Mouse (Mus musculus) lung, embryonic 16.5 days (tissue): ENCODE data around the gene Limch1. TPM values are rescaled to one million over a fixed set of nuclear protein-coding genes. Genes with fewer than 3 reads are reported as not detected.
A peak's percentile ranks its signal among the peaks of the same experiment; 100 is the strongest.

Experiments
- ATAC-seq: fragments of 200-750 bp; cut with Nextera tagmentation; 2 replicates; pipeline ENCODE4 v1.8.0; 2017; ENCODE audit warnings: low read depth, mild to moderate bottlenecking, moderate library complexity
- H3K27ac ChIP-seq: fragments of 300-500 bp; sonication (generic); 2 replicates; pipeline ENCODE4 v1.5.1; 2014; ENCODE audit warnings: mild to moderate bottlenecking, control low read depth, low read length
- H3K27me3 ChIP-seq: fragments of 300-500 bp; sonication (generic); 2 replicates; pipeline ENCODE4 v1.6.1; 2014; ENCODE audit warnings: low read depth, low read length, mixed read lengths; ENCODE audit not compliant: control insufficient read depth, insufficient read depth
- H3K36me3 ChIP-seq: fragments of 300-500 bp; sonication (generic); 2 replicates; pipeline ENCODE4 v1.6.1; 2014; ENCODE audit warnings: low read length; ENCODE audit not compliant: control insufficient read depth, insufficient read depth
- H3K4me1 ChIP-seq: fragments of 300-500 bp; sonication (generic); replicated peaks from 2 replicates; pipeline ENCODE4 v1.6.1; 2014; ENCODE audit warnings: low read length, mixed read lengths; ENCODE audit not compliant: control insufficient read depth, insufficient read depth
- H3K4me2 ChIP-seq: fragments of 300-500 bp; sonication (generic); 2 replicates; pipeline ENCODE4 v1.6.1; 2014; ENCODE audit warnings: low read depth, low read length, control low read depth
- H3K4me3 ChIP-seq: fragments of 300-500 bp; sonication (generic); 2 replicates; pipeline ENCODE4 v1.5.1; 2014; ENCODE audit warnings: mild to moderate bottlenecking, low read length, control low read depth
- H3K9ac ChIP-seq: fragments of 300-500 bp; sonication (generic); 2 replicates; pipeline ENCODE4 v1.6.1; 2014; ENCODE audit warnings: low read length, control low read depth
- H3K9me3 ChIP-seq: fragments of 300-500 bp; sonication (generic); 2 replicates; pipeline ENCODE4 v1.6.1; 2016; ENCODE audit warnings: low read length; ENCODE audit not compliant: control insufficient read depth
- WGBS: fragments of 180-500 bp; shearing (Covaris S2); extraction: QIAGEN DNeasy Blood & Tissue Kit; methylation state at CpG from one replicate; pipeline ENCODE4 v1.1.7; 2014; 5-methylcytosine and 5-hydroxymethylcytosine counted together
- polyA plus RNA-seq: library from polyadenylated mRNA; unstranded; fragments of >200 nt; fragmentation: Nextera tagmentation; extraction: Ambion mirVana; gene quantifications from 2 replicates; pipeline ENCODE4 v1.2.1, GENCODE M21; 2015

The Limch1 gene
- polyA plus RNA-seq, 1 experiment from 2014 or later, result 97.4 TPM

- 1% methylated on average over 25 of the region's 28 CpGs for WGBS
- H3K9me3 ChIP-seq, result no peaks in the 10 kb centered on the region
- H3K27me3 ChIP-seq, result peaks cover 86% of the 10 kb centered on the region
- peak overlapping the region; percentile 51 for H3K4me2 ChIP-seq
- peak; percentile 20; the same call in 1 of the 2 replicates for ATAC-seq
- no peak overlapping the region for H3K27ac ChIP-seq
- peaks cover 5% of the 10 kb centered on the region for H3K4me1 ChIP-seq
- H3K4me3 ChIP-seq, result peak overlapping the region; percentile 41
- no peaks in the 10 kb centered on the region for H3K36me3 ChIP-seq
- H3K9ac ChIP-seq, result no peak overlapping the region
Observed at GRCm38 (mm10) chr5:67096378-67096771, 350.7 kb downstream of the Limch1 start.

DNA sequence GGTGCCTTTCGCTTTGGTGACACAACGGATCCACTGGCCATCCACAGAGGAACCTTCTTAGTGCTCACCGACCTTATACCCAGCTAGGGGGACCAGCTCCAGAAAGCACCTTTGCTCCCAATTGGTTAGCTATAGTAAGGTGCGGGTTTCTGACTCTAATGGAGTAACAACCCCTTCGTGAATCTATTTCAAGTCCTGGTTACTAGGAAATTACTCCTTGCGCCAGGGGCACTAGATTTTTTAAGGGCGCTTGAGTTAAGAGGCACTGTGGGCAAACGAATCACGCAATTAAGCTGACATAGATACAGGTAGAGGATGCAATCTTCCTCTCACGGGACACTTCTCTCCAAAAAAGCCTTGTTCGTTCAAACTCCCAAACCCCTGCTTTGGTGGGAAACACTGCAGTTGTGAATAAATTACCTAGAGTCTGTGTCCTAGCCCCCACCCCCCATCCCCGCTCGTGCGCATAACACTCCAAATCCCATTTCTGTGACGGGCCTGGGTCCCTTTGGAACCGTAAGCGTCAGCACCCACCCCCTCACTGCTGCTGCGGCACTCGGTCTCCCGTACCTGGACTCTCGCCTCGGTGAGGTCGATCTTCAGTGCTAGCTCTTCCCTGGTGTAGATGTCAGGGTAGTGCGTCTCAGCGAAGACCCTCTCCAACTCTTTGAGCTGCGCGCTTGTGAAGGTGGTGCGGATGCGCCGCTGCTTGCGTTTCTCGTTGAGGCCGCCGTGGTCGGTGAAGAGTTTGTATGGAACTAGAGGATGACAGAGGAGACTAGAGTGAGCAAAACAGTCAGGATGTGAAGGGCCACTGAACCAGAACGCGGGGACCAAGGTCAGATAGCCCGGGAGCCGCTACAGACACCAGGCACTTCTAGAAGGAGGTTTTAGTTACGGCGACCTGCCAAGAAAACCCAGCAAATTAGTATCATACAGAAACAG lies 351.8 kb downstream of the Limch1 start:
- Histone ChIP-seq H3K4me3 (no peak overlapping the region), H3K27ac (no peak overlapping the region), H3K27me3 (peaks cover 87% of the 10 kb centered on the region), H3K9ac (no peak overlapping the region), H3K4me1 (peaks cover 5% of the 10 kb centered on the region), H3K9me3 (no peaks in the 10 kb centered on the region), H3K4me2 (no peak overlapping the region), H3K36me3 (no peaks in the 10 kb centered on the region)
- 2% methylated on average over 41 of the region's 41 CpGs for WGBS
- no peak for ATAC-seq

- Histone ChIP-seq H3K4me2 (no peak overlapping the region), H3K9ac (no peak overlapping the region), H3K9me3 (no peaks in the 10 kb centered on the region), H3K4me1 (peaks cover 5% of the 10 kb centered on the region), H3K4me3 (no peak overlapping the region), H3K36me3 (no peaks in the 10 kb centered on the region), H3K27me3 (peaks cover 87% of the 10 kb centered on the region), H3K27ac (no peak overlapping the region)
- WGBS, result 2% methylated on average over 23 of the region's 23 CpGs
- no peak for ATAC-seq
Observed at GRCm38 (mm10) chr5:67098051-67098732, 352.6 kb downstream of the Limch1 start.

DNA sequence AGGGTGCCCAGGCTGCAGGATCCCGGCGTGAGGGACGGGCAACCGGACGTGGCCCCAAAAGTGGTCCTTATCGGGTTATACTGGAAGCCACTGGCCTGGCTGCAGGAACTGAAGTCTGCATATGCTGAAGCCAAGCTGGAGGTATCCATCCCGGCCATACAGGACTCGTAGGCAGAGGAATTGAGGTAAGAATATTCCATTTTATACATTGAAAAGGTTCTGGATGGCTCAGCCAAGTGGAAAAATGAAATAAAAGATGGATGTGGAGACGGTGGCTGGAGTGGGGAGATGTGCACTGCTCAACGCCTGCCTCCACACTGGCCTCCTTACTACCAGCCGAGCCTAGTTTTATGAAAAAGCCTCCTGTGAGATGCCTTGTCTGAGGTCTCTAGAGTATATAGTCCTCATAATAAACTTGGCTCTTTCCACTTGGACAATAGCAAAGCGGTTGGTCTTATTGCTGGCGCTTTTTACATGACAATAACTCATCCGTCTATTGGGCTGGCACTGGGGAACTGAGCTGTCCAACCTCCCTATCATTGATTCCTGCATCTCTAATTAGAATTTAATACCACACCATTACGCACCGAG lies 353.2 kb downstream of the Limch1 start, which contains the start of gene Phox2b:
TSS of gene Phox2b (minus strand) at position 569 of the 591 bp plus-strand sequence.
- 4% methylated on average over 16 of the region's 16 CpGs for WGBS
- no peak within 1 kb of the TSS for H3K27ac ChIP-seq
- peaks cover 87% of the 10 kb centered on the region for H3K27me3 ChIP-seq
- H3K9me3 ChIP-seq, result no peaks in the 10 kb centered on the region
- ATAC-seq, result no peak
- no peak within 1 kb of the TSS for H3K9ac ChIP-seq
- H3K4me1 ChIP-seq, result peaks cover 5% of the 10 kb centered on the region
- H3K36me3 ChIP-seq, result no peaks in the 10 kb centered on the region
- no peak within 1 kb of the TSS for H3K4me2 ChIP-seq
- H3K4me3 ChIP-seq, result no peak within 1 kb of the TSS

DNA sequence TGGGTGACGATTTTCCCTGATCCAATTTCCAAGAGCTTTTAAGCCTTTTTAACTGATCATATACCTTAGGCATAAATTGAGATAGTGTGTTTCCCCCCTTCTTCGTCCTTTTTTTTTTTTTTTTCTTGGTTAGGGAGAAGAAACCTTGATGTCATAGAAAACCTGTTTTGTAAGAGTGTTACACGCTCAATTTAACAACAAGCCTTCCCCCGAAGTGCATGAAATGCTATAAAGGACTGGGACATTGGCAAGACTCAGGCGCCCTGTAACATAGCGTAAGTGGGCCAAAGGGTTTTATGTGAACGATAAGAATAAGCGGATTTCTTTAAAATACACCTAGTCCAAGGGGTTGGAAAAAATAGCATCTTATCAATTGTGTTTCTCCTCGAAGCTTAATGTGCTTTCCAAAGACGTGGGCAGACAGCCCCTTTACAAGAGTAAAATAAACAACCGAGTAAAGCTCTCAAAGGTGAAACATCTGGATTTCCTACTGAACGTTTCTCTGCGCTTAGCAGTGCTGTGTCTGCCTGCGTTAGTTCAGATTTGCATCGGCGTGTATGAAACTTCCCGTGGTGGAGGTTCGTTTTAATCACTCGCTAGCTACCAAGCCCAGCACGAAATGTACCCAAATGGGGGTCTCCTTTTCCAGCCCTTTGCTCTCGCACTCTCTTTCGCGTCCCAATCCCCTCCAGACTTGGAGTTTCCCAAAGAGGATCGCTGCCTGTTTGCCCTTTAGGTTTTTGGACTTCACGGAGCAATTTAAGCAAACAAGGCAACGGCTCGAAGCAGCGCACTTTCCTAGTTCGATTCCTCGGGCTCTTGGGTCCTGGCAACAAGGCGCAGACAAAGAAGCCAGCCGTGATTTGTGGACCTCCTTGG lies 354.0 kb downstream of the Limch1 start:
- ATAC-seq, result no peak
- Histone ChIP-seq H3K9me3 (no peaks in the 10 kb centered on the region), H3K27ac (no peak overlapping the region), H3K4me2 (no peak overlapping the region), H3K4me1 (peaks cover 5% of the 10 kb centered on the region), H3K27me3 (peaks cover 91% of the 10 kb centered on the region), H3K9ac (no peak overlapping the region), H3K36me3 (no peaks in the 10 kb centered on the region), H3K4me3 (no peak overlapping the region)
- WGBS, result 2% methylated on average over 32 of the region's 32 CpGs

- ATAC-seq, result no peak
- no peaks in the 10 kb centered on the region for H3K9me3 ChIP-seq
- WGBS, result 2% methylated on average over 34 of the region's 34 CpGs
- H3K36me3 ChIP-seq, result no peaks in the 10 kb centered on the region
- no peak overlapping the region for H3K4me2 ChIP-seq
- H3K4me3 ChIP-seq, result no peak overlapping the region
- peaks cover 5% of the 10 kb centered on the region for H3K4me1 ChIP-seq
- H3K27ac ChIP-seq, result no peak overlapping the region
- peaks cover 87% of the 10 kb centered on the region for H3K27me3 ChIP-seq
- H3K9ac ChIP-seq, result no peak overlapping the region
Observed at GRCm38 (mm10) chr5:67100564-67101394, 355.2 kb downstream of the Limch1 start.

DNA sequence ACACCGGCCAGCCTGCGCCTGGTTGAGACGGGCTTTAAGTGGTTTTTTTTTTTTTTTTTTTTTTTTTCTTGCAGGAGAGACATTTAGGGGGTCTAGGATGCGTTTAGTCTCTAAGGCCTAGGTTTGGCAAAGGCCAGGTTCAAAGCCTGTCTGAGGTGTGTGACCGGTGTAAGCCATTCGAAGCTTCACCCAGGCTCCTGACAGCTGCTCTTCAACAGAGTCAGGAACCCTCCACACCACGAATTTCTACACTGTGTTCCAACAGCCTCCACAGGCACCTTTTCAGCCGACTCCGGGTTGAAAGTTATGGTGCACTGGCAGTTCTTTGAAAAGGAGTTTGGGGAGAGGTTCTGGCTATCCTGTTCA lies 355.8 kb downstream of the Limch1 start:
- peaks cover 81% of the 10 kb centered on the region for H3K27me3 ChIP-seq
- no peak overlapping the region for H3K27ac ChIP-seq
- H3K4me3 ChIP-seq, result no peak overlapping the region
- no peak overlapping the region for H3K9ac ChIP-seq
- no peaks in the 10 kb centered on the region for H3K9me3 ChIP-seq
- 3% methylated on average over 9 of the region's 9 CpGs for WGBS
- ATAC-seq, result no peak
- no peak overlapping the region for H3K4me2 ChIP-seq
- no peaks in the 10 kb centered on the region for H3K36me3 ChIP-seq
- peaks cover under 1% of the 10 kb centered on the region for H3K4me1 ChIP-seq
